Mouse (Mus musculus) left cerebral cortex, adult 11 months (tissue): Measurements from ENCODE around the gene Cyb5r2.

ENCODE experiments used
- DNase-seq: peaks from one replicate; pipeline ENCODE4 v3.0.0; 2022; ENCODE audit warnings: low spot score

Cyb5r2 gene

DNA sequence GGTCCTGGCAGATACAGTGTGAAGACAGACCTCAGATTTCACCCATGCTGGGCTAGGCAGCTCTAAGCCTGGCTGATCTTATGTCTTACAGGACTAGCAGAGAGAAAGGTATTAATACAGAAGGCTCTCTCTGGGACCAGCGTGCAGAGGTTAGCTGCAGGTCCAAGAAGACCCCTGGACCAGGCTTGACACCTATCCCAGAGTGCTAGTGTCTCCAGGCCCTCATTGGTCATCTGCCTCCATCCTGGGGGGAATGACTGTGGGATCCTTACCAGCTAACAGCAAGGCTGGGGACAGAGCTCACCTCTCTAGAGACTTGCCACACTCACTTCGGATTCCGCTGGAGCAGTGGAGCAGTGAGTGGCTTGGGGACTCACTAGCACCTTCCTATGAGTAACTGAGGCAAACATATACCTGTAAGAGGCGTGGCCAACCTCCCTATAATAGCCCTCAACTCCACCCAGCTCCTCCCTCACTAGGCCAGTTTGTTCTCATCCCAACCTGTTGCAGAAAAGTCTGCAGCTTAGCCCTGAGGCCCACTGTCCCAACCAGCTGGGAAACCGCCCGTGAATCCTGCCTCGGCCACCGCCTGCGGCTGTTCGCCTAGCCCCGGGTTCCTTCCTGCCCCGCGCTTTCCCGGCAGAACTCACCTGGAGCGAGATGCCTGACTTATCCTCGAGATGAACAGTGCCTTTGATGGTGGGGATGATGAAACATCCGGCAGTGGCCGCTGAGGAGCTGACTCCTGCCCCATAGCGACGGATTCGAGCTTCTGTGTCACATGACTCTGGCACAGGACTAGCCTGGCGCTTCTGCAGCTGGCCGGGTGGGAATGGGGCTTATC is at the start of gene Cyb5r2:
Cyb5r2 (minus strand) TSS at position 725 of the 844 bp plus-strand sequence.
- DNase-seq, result no peak

GRCm38 (mm10) chr7:107802138-107802537 is 44.3 kb upstream of the Cyb5r2 start:
- DNase-seq, result no peak

- DNase-seq, result no peak
Measured at GRCm38 (mm10) chr7:107801108-107801507, 43.3 kb upstream of the Cyb5r2 start, which contains the start of gene Ovch2. Ovch2 (minus strand) TSS chr7:107801208.

DNA sequence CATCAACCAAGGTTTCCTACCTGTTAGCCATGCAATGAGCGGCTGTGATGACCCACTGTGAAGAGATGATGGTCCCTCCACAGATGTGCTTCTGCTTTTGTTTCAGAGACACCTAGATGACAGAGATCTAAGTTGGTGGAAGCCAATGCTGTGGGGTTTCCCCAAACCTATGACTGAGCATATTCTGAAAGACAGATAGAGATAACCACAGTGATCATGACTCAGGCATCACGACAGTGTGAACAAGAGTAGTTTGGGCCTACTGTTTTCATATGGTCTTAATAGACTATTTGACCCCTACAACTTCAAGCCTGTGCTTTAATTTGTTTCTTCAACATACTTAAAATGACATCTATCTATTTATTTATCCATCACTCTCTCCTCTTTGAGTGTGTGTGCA is 38.7 kb upstream of the Cyb5r2 start:
- DNase-seq, result no peak

GRCm38 (mm10) chr7:107787977-107788620 is 30.3 kb upstream of the Cyb5r2 start:
- DNase-seq, result no peak

DNA sequence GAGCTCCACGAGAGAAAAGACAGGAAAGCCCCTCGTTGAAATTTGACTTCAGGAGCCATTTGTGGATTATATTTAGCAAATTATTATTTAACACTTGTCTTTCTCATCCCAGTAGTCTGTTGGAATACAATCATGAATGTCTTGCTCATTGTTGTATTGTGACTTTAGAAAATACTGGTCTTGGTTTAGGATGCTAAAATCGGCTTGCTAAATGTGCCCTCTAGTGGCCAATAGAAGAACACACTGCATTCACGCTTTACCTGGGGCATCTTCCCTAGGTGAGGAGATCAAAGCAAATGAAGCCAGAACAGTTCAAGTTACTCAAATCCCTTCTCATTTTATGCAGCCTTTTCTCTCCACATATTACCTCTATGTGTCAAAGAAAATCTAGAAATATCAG is 21.8 kb upstream of the Cyb5r2 start:
- no peak for DNase-seq

GRCm38 (mm10) chr7:107778216-107778615 is 20.4 kb upstream of the Cyb5r2 start:
- no peak for DNase-seq

GRCm38 (mm10) chr7:107770812-107771211 is 13.0 kb upstream of the Cyb5r2 start:
- no peak for DNase-seq

GRCm38 (mm10) chr7:107756748-107757147 is 1.1 kb downstream of the Cyb5r2 start:
- no peak for DNase-seq

DNA sequence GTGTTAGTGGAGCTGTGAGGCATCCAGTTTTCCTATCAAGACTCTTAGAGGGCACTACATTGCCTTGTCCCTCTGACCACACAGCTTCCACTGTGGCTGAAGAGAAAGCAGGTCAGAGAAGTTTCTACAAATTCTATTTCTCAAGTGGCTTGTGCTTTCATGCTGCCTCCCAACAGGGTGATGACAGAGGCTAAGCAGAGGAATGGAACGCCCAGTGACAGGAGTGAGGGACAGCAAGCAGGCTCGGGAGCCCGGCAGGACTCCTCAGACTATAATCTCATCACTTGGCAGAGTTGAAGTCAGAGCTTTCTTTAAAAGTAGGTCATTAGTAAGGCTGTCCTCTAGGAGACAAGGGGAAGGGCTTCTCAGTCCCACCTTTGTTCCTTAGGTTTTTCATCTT is 1.9 kb downstream of the Cyb5r2 start:
- no peak for DNase-seq

- DNase-seq, result no peak
Measured at GRCm38 (mm10) chr7:107752031-107752520, 5.8 kb downstream of the Cyb5r2 start.

DNA sequence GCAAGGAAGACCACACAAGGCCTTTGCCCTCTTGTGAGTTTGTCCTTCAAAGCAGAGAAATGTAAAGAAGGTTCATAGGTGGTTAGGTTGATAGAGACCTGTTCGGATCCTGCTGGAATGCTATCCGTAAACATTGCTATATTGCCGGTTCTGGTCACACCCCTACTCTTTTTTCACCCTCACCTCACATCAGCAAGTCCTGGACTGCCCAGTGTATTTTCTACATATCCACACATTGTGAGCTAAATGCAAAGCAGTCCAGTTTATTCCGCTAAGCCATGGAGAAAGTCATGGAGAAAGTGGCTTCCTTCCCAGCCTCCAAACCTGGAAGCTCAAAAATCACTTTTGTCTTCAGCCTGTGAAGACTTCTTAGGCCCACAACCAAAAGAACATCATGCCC is 8.1 kb downstream of the Cyb5r2 start:
- no peak for DNase-seq

- peak; percentile 10 for DNase-seq
Measured at GRCm38 (mm10) chr7:107749270-107749669, 8.6 kb downstream of the Cyb5r2 start.

GRCm38 (mm10) chr7:107747954-107748353 is 9.9 kb downstream of the Cyb5r2 start:
- peak; percentile 21 for DNase-seq

- DNase-seq, result no peak
Measured at GRCm38 (mm10) chr7:107747476-107747875, 10.4 kb downstream of the Cyb5r2 start.

DNA sequence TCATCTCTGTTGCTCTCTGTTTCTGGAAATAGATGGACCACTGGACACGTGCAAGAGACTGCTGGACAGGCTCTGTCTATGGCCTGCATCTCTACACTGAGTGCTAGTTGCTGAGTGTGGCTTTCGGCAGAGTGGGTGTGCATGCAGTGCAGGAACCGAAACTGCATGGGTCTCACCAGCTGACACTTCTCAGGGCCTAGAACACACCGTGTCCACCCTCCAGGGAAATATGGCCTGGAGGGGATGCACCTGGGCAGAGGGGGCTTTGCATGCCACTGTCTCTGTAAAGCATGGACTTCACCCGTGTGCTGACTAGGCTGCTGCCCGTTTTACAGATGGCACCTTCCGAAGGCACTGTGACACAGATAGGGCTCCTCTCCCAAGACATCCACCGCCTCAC is 11.8 kb downstream of the Cyb5r2 start:
- no peak for DNase-seq

GRCm38 (mm10) chr7:107745111-107745510 is 12.7 kb downstream of the Cyb5r2 start:
- DNase-seq, result no peak

DNA sequence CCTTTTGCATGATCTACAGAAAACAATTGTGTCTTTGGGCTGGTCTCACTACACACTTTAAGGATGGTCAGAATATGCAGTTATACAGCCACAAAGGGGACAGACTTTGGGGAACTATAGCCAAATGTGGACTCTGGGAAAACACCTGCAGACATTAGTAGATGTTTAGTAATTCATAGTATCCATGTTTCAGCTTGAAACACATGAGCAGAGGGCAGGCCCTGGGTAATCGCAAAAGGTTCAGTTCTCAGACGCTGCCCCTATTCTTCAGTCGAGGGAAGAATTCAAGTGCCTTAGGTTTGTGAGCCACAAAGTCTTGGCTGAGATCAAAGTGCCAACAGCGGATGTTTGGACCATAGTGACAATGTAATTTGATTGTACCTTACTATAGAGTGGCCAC is 13.4 kb downstream of the Cyb5r2 start:
- DNase-seq, result no peak

GRCm38 (mm10) chr7:107742963-107743465 is 14.8 kb downstream of the Cyb5r2 start:
- DNase-seq, result no peak

DNA sequence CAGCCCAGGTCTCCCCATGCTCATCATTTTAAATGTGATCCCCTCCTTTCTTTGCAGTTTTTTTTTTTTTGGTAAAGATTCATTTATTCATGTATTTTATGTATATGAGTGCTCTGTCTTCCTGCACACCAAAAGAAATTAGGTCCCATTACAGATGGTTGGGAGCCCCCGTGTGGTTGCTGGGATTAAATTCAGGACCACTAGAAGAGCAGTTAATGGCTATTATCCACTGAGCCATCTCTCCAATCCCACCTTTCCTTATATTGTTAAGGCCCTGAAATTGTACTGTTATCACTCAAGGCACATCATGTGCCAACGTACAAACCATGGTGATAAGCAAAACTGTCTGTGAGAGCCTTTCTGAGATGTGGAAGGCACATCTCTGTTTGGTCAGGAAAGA is 19.1 kb downstream of the Cyb5r2 start:
- DNase-seq, result no peak

DNA sequence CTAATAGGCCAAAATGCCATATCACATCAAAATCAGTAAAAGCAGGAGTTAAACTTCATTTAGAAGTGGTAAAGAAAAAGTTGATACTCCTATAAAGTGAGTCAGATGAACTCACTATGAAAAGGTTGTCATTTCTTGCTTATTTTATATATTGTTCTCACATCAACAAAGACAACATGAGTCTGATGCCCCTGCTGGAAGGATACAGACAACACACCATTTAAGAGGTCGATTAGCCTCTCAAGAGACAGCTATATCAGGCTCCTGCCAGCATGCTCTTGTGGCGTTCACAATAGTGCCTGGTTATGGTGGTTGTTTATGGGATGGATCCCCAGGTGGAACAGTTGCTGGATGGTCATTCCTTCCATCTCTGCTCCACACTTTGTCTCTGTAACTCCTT is 24.7 kb downstream of the Cyb5r2 start:
- DNase-seq, result no peak

DNA sequence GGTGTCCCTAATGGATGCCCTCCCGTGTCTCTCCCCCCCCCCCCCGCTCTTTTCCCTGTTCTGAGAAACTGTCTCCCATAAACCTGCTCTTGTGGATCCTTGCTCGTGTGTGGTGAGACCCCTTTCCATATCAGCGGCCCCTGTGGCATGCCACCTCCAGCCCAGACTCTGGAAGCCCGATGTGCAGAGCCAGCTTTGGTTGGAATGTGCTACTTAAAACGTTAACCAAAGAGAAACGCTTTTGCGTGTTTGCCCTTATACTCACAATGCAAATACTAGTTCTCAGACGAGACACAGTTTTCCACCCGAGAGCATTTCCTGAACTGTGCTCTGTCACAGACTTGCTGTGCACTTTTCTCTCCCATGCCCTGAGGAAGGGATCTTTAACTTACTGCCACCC is 27.2 kb downstream of the Cyb5r2 start:
- DNase-seq, result no peak

DNA sequence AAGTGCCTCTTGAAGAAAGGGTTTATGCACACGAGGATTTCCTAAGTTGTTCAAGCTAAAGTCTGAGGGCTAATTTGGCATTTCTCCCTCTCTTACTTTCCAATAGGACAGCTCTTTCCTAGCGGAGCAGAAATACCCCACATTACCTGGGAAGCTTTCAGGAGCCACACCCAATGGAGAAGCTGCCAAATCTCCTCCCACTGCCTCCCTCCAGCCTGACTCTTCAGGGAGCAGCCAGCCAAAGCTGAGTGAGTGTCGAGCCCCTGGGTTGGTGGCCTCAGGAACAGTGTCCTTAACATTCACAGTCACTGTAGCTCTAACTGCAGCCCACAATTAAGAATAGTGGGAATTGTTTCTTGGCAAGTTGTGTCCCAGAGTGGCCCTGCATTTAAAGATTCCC is 30.3 kb downstream of the Cyb5r2 start:
- no peak for DNase-seq
